Comparison of ENCODE assay signal across 16 mouse cellular contexts in the genomic region with DNA sequence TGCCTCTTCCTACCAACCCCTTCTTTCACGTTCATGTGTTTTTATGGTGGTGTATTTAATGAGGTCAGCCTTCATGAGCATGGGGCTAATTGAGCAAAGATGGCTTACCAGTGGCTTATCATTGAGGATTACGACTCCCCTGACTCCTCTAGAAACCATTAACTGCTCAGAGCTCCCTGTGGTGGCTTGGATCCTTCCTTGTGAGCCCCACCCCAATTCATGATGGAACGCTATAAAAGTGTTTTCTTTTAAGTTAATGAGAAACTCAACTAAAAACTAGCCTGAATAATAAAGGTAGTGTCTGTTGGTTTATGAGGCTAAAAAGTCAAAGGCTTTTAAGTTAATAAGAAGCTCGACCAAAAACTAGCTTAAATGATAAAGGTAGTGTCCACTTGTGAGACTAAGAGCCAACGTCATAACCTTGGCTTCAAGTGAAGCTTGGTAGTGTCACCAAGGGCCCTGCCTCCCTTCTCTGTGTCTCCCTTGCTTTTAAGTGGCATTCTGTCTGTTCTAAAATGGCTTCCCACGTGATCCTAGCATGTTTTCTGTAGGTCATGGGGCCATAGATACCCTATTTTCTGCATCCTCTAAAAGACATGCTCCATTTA. TPM values are rescaled to one million over a fixed set of nuclear protein-coding genes. Genes with fewer than 3 reads are reported as not detected.
DNase-seq lines count a peak whose midpoint lies in the region; ATAC-seq lines count a peak whose summit lies in the region.
"Had no signal": no experiment of that assay in that cellular context is flagged by ENCODE, and none has a peak within 500 bp of the region (broad histone marks: within the 10 kb centered on the region; RNA-seq: fewer than 3 reads in every experiment).

No protein-coding gene starts in this region.

- no peak overlapping the region for H3K4me2 ChIP-seq in kidney, embryonic 14.5 days (replicated peaks; ENCODE audit: low read depth, low read length)
- no peak overlapping the region for H3K4me2 ChIP-seq in intestine, embryonic 15.5 days (replicated peaks)
- H3K4me2 ChIP-seq in kidney, embryonic 16.5 days (replicated peaks; ENCODE audit: low read depth, low read length) = no peak overlapping the region
- H3K4me2 ChIP-seq: heart, embryonic 13.5 days had no signal

- ATAC-seq in kidney, embryonic 14.5 days (ENCODE audit: low FRiP score, low TSS enrichment) = peak; percentile 53; the same call in 1 of the 2 replicates
- ATAC-seq in intestine, embryonic 15.5 days = peak; percentile 82
- peak; percentile 72 for ATAC-seq in kidney, embryonic 16.5 days (ENCODE audit: low FRiP score, low TSS enrichment)
- ATAC-seq: forebrain, embryonic 14.5 days had no signal

- H3K9ac ChIP-seq in kidney, embryonic 14.5 days (ENCODE audit: low read depth, low read length) = no peak overlapping the region
- no peak overlapping the region for H3K9ac ChIP-seq in intestine, embryonic 15.5 days
- no peak overlapping the region for H3K9ac ChIP-seq in kidney, embryonic 16.5 days (replicated peaks; ENCODE audit: low read length)
- H3K9ac ChIP-seq: heart, embryonic 13.5 days had no signal

- DNase-seq in kidney, adult 18-20 months = no peak
- no peak for DNase-seq in forebrain, embryonic 10.5 days (ENCODE audit: extremely low spot score, low spot score)
- no peak for DNase-seq in gastrocnemius, postnatal 25 days
- DNase-seq: adrenal gland, adult 8-10 months; adrenal gland, postnatal 36 days; cerebellum, adult 2 months; cerebellum, postnatal 10 days; gastrocnemius, adult 2 months; gastrocnemius, postnatal 36 days; heart, postnatal 36 days had no signal

- no peaks in the 10 kb centered on the region for H3K9me3 ChIP-seq in kidney, embryonic 14.5 days (ENCODE audit: control insufficient read depth, low read length)
- no peaks in the 10 kb centered on the region for H3K9me3 ChIP-seq in intestine, embryonic 15.5 days
- H3K9me3 ChIP-seq in kidney, embryonic 16.5 days (ENCODE audit: low read length) = no peaks in the 10 kb centered on the region
- H3K9me3 ChIP-seq in forebrain, embryonic 10.5 days = no peaks in the 10 kb centered on the region
- H3K9me3 ChIP-seq: embryonic facial prominence, embryonic 10.5 days; heart, embryonic 13.5 days had no signal

- H3K36me3 ChIP-seq in kidney, embryonic 14.5 days (ENCODE audit: control insufficient read depth, insufficient read depth, low read length) = 0 out of 2 replicates have a peak, but pooled peaks cover 3% of the 10 kb centered on the region
- H3K36me3 ChIP-seq in intestine, embryonic 15.5 days = peaks cover 2% of the 10 kb centered on the region; the same call in 1 of the 2 replicates
- H3K36me3 ChIP-seq in kidney, embryonic 16.5 days (ENCODE audit: insufficient read depth, low read length) = no peaks in the 10 kb centered on the region
- H3K36me3 ChIP-seq in forebrain, embryonic 10.5 days (replicated peaks) = peaks cover 12% of the 10 kb centered on the region; the same call in 1 of the 2 replicates

- no peak overlapping the region for H3K4me3 ChIP-seq in kidney, embryonic 14.5 days (ENCODE audit: low read length)
- no peak overlapping the region for H3K4me3 ChIP-seq in intestine, embryonic 15.5 days (replicated peaks)
- no peak overlapping the region for H3K4me3 ChIP-seq in kidney, embryonic 16.5 days (ENCODE audit: low read length)
- H3K4me3 ChIP-seq in forebrain, embryonic 10.5 days = no peak overlapping the region
- H3K4me3 ChIP-seq: embryonic facial prominence, embryonic 10.5 days; gastrocnemius, adult 2 months; heart, embryonic 13.5 days had no signal

- 67% methylated on average over 6 of the region's 6 CpGs for WGBS in kidney, embryonic 14.5 days
- WGBS in intestine, embryonic 15.5 days = 65% methylated on average over 6 of the region's 6 CpGs
- 68% methylated on average over 6 of the region's 6 CpGs for WGBS in kidney, embryonic 16.5 days
- 85% methylated on average over 6 of the region's 6 CpGs for WGBS in forebrain, embryonic 10.5 days

- H3K27ac ChIP-seq in kidney, embryonic 14.5 days (ENCODE audit: low read depth, low read length) = no peak overlapping the region
- H3K27ac ChIP-seq in intestine, embryonic 15.5 days = no peak overlapping the region
- no peak overlapping the region for H3K27ac ChIP-seq in kidney, embryonic 16.5 days (ENCODE audit: low read length)
- H3K27ac ChIP-seq in forebrain, embryonic 10.5 days = no peak overlapping the region
- H3K27ac ChIP-seq: embryonic facial prominence, embryonic 10.5 days; heart, embryonic 13.5 days had no signal

- no peaks in the 10 kb centered on the region for H3K27me3 ChIP-seq in kidney, embryonic 14.5 days (ENCODE audit: control insufficient read depth, insufficient read depth, low read length)
- no peaks in the 10 kb centered on the region for H3K27me3 ChIP-seq in intestine, embryonic 15.5 days (replicated peaks)
- H3K27me3 ChIP-seq in kidney, embryonic 16.5 days (ENCODE audit: insufficient read depth, low read length) = no peaks in the 10 kb centered on the region
- no peaks in the 10 kb centered on the region for H3K27me3 ChIP-seq in forebrain, embryonic 10.5 days (ENCODE audit: poor library complexity, severe bottlenecking)
- H3K27me3 ChIP-seq: heart, embryonic 13.5 days had no signal

- no peaks in the 10 kb centered on the region for H3K4me1 ChIP-seq in kidney, embryonic 14.5 days (ENCODE audit: control insufficient read depth, insufficient read depth, low read length)
- peaks cover 2% of the 10 kb centered on the region; the same call in 1 of the 2 replicates for H3K4me1 ChIP-seq in intestine, embryonic 15.5 days (replicated peaks)
- 0 out of 2 replicates have a peak, but pooled peaks cover 6% of the 10 kb centered on the region for H3K4me1 ChIP-seq in kidney, embryonic 16.5 days (ENCODE audit: insufficient read depth, low read length)
- H3K4me1 ChIP-seq in forebrain, embryonic 10.5 days = peaks cover 4% of the 10 kb centered on the region; the same call in 1 of the 2 replicates

RNA-seq across cellular contexts. Expression of a gene that starts 33.6 kb away (rescaled TPM):
- polyA plus RNA-seq in kidney, embryonic 14.5 days (2014; fragmentation: Nextera tagmentation; extraction: Ambion mirVana) = 24.3 and 55.7 TPM in 2 replicates
- 27.5 and 28.1 TPM in 2 replicates for polyA plus RNA-seq in intestine, embryonic 15.5 days (2015; fragmentation: Nextera tagmentation; extraction: Ambion mirVana)
- polyA plus RNA-seq in kidney, embryonic 16.5 days (2015; fragmentation: Nextera tagmentation; extraction: Ambion mirVana) = 58.6 and 62.0 TPM in 2 replicates
- 32.6 and 34.3 TPM in 2 replicates for polyA plus RNA-seq in forebrain, embryonic 10.5 days (2016; fragmentation: Nextera tagmentation; extraction: Ambion mirVana)
- total RNA-seq in gastrocnemius, postnatal 25 days (2021) = 1 to 10 TPM; 3.9 to 4.7 TPM
